Mouse (Mus musculus): ENCODE measurements at regions not wholly inside any gene's neighbourhood (a gene's known extent, or its start where the extent isn't known, plus 50 kb on each side); places are given as distances from the start of the nearest gene placed in this dataset.

GRCm38 (mm10) chr13:16564988-16565387 lies 553.3 kb downstream of the Inhba start:
- no peaks in the 10 kb centered on the region for H3K79me3 ChIP-seq (ENCODE audit: low read depth)
- no peaks in the 10 kb centered on the region for H3K27me3 ChIP-seq (ENCODE audit: control insufficient read depth, insufficient read depth, insufficient read length)
- no peak overlapping the region for H3ac ChIP-seq (ENCODE audit: control insufficient read depth, insufficient read length, low read depth)
- no peak overlapping the region for H3K4me3 ChIP-seq (ENCODE audit: insufficient read depth, poor library complexity, severe bottlenecking)
- H3K36me3 ChIP-seq (ENCODE audit: control insufficient read depth, insufficient read depth): no peaks in the 10 kb centered on the region
- no peak for TF ChIP-seq MYOG (IDR thresholded peaks at IDR 0.05; ENCODE audit: control insufficient read depth, extremely low read depth, insufficient read length)
- no peak for TF ChIP-seq CTCF (IDR thresholded peaks at IDR 0.05; ENCODE audit: control insufficient read depth, insufficient read depth, insufficient read length)
- TF ChIP-seq USF1 (IDR thresholded peaks at IDR 0.05; ENCODE audit: low read depth): no peak
- no peaks in the 10 kb centered on the region for H3K79me2 ChIP-seq (ENCODE audit: control insufficient read depth, insufficient read depth)

GRCm38 (mm10) chr13:16574069-16574468 lies 562.4 kb downstream of the Inhba start:
- Histone ChIP-seq H3K79me2 (ENCODE audit: control insufficient read depth, insufficient read depth) (no peaks in the 10 kb centered on the region), H3K36me3 (ENCODE audit: control insufficient read depth, insufficient read depth) (no peaks in the 10 kb centered on the region), H3K79me3 (ENCODE audit: low read depth) (no peaks in the 10 kb centered on the region), H3ac (ENCODE audit: control insufficient read depth, insufficient read length, low read depth) (no peak overlapping the region), H3K4me3 (ENCODE audit: insufficient read depth, poor library complexity, severe bottlenecking) (no peak overlapping the region), H3K27me3 (ENCODE audit: control insufficient read depth, insufficient read depth, insufficient read length) (no peaks in the 10 kb centered on the region)
- no peak for TF ChIP-seq USF1 (IDR thresholded peaks at IDR 0.05; ENCODE audit: low read depth)
- TF ChIP-seq FOSL1 (IDR thresholded peaks at IDR 0.05; ENCODE audit: insufficient read depth, low read length, poor library complexity, severe bottlenecking): no peak
- no peak for TF ChIP-seq CTCF (IDR thresholded peaks at IDR 0.05; ENCODE audit: control insufficient read depth, insufficient read depth, insufficient read length)
- no peak for TF ChIP-seq MAX (IDR thresholded peaks at IDR 0.05)
- TF ChIP-seq MYOD1 (IDR thresholded peaks at IDR 0.05; ENCODE audit: control insufficient read depth, insufficient read length, low read depth): no peak
- no peak for TF ChIP-seq MYOG (IDR thresholded peaks at IDR 0.05; ENCODE audit: control insufficient read depth, extremely low read depth, insufficient read length)

GRCm38 (mm10) chr13:16586286-16586685 lies 574.6 kb downstream of the Inhba start:
- no peaks in the 10 kb centered on the region for H3K79me3 ChIP-seq (ENCODE audit: low read depth)
- H3K4me3 ChIP-seq (ENCODE audit: insufficient read depth, poor library complexity, severe bottlenecking): no peak overlapping the region
- H3K27me3 ChIP-seq (ENCODE audit: control insufficient read depth, insufficient read depth, insufficient read length): no peaks in the 10 kb centered on the region
- no peak overlapping the region for H3ac ChIP-seq (ENCODE audit: control insufficient read depth, insufficient read length, low read depth)
- H3K36me3 ChIP-seq (ENCODE audit: control insufficient read depth, insufficient read depth): no peaks in the 10 kb centered on the region
- H3K79me2 ChIP-seq (ENCODE audit: control insufficient read depth, insufficient read depth): no peaks in the 10 kb centered on the region
- TF ChIP-seq MYOD1 (IDR thresholded peaks at IDR 0.05; ENCODE audit: control insufficient read depth, insufficient read length, low read depth): no peak
- no peak for TF ChIP-seq MAX (IDR thresholded peaks at IDR 0.05)
- TF ChIP-seq CEBPB (IDR thresholded peaks at IDR 0.05; ENCODE audit: low read depth): no peak
- no peak for TF ChIP-seq FOSL1 (IDR thresholded peaks at IDR 0.05; ENCODE audit: insufficient read depth, low read length, poor library complexity, severe bottlenecking)
- TF ChIP-seq MYOG (IDR thresholded peaks at IDR 0.05; ENCODE audit: control insufficient read depth, extremely low read depth, insufficient read length): no peak
- TF ChIP-seq CTCF (IDR thresholded peaks at IDR 0.05; ENCODE audit: control insufficient read depth, insufficient read depth, insufficient read length): no peak
- TF ChIP-seq USF1 (IDR thresholded peaks at IDR 0.05; ENCODE audit: low read depth): no peak

- TF ChIP-seq USF1 (IDR thresholded peaks at IDR 0.05; ENCODE audit: low read depth): no peak
- TF ChIP-seq MYOG (IDR thresholded peaks at IDR 0.05; ENCODE audit: control insufficient read depth, extremely low read depth, insufficient read length): no peak
- TF ChIP-seq MAX (IDR thresholded peaks at IDR 0.05): no peak
- TF ChIP-seq MYOD1 (IDR thresholded peaks at IDR 0.05; ENCODE audit: control insufficient read depth, insufficient read length, low read depth): no peak
- no peak for TF ChIP-seq CTCF (IDR thresholded peaks at IDR 0.05; ENCODE audit: control insufficient read depth, insufficient read depth, insufficient read length)
- no peak for TF ChIP-seq CEBPB (IDR thresholded peaks at IDR 0.05; ENCODE audit: low read depth)
- TF ChIP-seq FOSL1 (IDR thresholded peaks at IDR 0.05; ENCODE audit: insufficient read depth, low read length, poor library complexity, severe bottlenecking): no peak
- Histone ChIP-seq H3ac (ENCODE audit: control insufficient read depth, insufficient read length, low read depth) (no peak overlapping the region), H3K36me3 (ENCODE audit: control insufficient read depth, insufficient read depth) (no peaks in the 10 kb centered on the region)
Observed at GRCm38 (mm10) chr13:16619755-16620154, 608.1 kb downstream of the Inhba start.

GRCm38 (mm10) chr13:16626584-16626983 lies 614.9 kb downstream of the Inhba start:
- Histone ChIP-seq H3K4me3 (ENCODE audit: insufficient read depth, poor library complexity, severe bottlenecking) (no peak overlapping the region), H3K36me3 (ENCODE audit: control insufficient read depth, insufficient read depth) (no peaks in the 10 kb centered on the region), H3K79me2 (ENCODE audit: control insufficient read depth, insufficient read depth) (no peaks in the 10 kb centered on the region), H3K79me3 (ENCODE audit: low read depth) (no peaks in the 10 kb centered on the region), H3ac (ENCODE audit: control insufficient read depth, insufficient read length, low read depth) (no peak overlapping the region), H3K27me3 (ENCODE audit: control insufficient read depth, insufficient read depth, insufficient read length) (no peaks in the 10 kb centered on the region)
- TF ChIP-seq CEBPB (IDR thresholded peaks at IDR 0.05; ENCODE audit: low read depth) (no peak), USF1 (IDR thresholded peaks at IDR 0.05; ENCODE audit: low read depth) (no peak), MAX (IDR thresholded peaks at IDR 0.05) (no peak), MYOG (IDR thresholded peaks at IDR 0.05; ENCODE audit: control insufficient read depth, extremely low read depth, insufficient read length) (no peak), MYOD1 (IDR thresholded peaks at IDR 0.05; ENCODE audit: control insufficient read depth, insufficient read length, low read depth) (no peak), FOSL1 (IDR thresholded peaks at IDR 0.05; ENCODE audit: insufficient read depth, low read length, poor library complexity, severe bottlenecking) (no peak), CTCF (IDR thresholded peaks at IDR 0.05; ENCODE audit: control insufficient read depth, insufficient read depth, insufficient read length) (no peak)

More at GRCm38 (mm10) chr13:16619755-16620154, 608.1 kb downstream of the Inhba start:
- Histone ChIP-seq H3K79me3 (ENCODE audit: low read depth) (no peaks in the 10 kb centered on the region), H3K27me3 (ENCODE audit: control insufficient read depth, insufficient read depth, insufficient read length) (no peaks in the 10 kb centered on the region), H3K4me3 (ENCODE audit: insufficient read depth, poor library complexity, severe bottlenecking) (no peak overlapping the region), H3K79me2 (ENCODE audit: control insufficient read depth, insufficient read depth) (no peaks in the 10 kb centered on the region)

- Histone ChIP-seq H3K36me3 (ENCODE audit: control insufficient read depth, insufficient read depth) (no peaks in the 10 kb centered on the region), H3ac (ENCODE audit: control insufficient read depth, insufficient read length, low read depth) (no peak overlapping the region), H3K4me3 (ENCODE audit: insufficient read depth, poor library complexity, severe bottlenecking) (no peak overlapping the region), H3K27me3 (ENCODE audit: control insufficient read depth, insufficient read depth, insufficient read length) (no peaks in the 10 kb centered on the region), H3K79me2 (ENCODE audit: control insufficient read depth, insufficient read depth) (no peaks in the 10 kb centered on the region), H3K79me3 (ENCODE audit: low read depth) (no peaks in the 10 kb centered on the region)
- TF ChIP-seq CTCF (IDR thresholded peaks at IDR 0.05; ENCODE audit: control insufficient read depth, insufficient read depth, insufficient read length) (no peak), USF1 (IDR thresholded peaks at IDR 0.05; ENCODE audit: low read depth) (no peak), CEBPB (IDR thresholded peaks at IDR 0.05; ENCODE audit: low read depth) (no peak), FOSL1 (IDR thresholded peaks at IDR 0.05; ENCODE audit: insufficient read depth, low read length, poor library complexity, severe bottlenecking) (no peak)
Observed at GRCm38 (mm10) chr13:16633445-16634092, 621.9 kb downstream of the Inhba start.

All from C2C12 (cell line).